Mouse (Mus musculus) hindbrain, embryonic 15.5 days (tissue): ENCODE measurements at regions not wholly inside any gene's neighbourhood (a gene's known extent, or its start where the extent isn't known, plus 50 kb on each side); places are given as distances from the start of the nearest gene placed in this dataset.

Experiments
- ATAC-seq: fragments of 200-750 bp; cut with Nextera tagmentation; 2 replicates; pipeline ENCODE4 v1.8.0; 2017; ENCODE audit warnings: low read depth, moderate number of reproducible peaks, moderate TSS enrichment; ENCODE audit not compliant: low FRiP score
- H3K27ac ChIP-seq: fragments of 300-500 bp; sonication (generic); replicated peaks from 2 replicates; pipeline ENCODE4 v1.5.1; 2015; ENCODE audit warnings: mild to moderate bottlenecking, inconsistent platforms
- H3K27me3 ChIP-seq: fragments of 300-500 bp; sonication (generic); 2 replicates; pipeline ENCODE4 v1.6.1; 2015; ENCODE audit warnings: control low read depth, inconsistent platforms
- H3K36me3 ChIP-seq: fragments of 300-500 bp; sonication (generic); 2 replicates; pipeline ENCODE4 v1.6.1; 2015; ENCODE audit warnings: control low read depth, inconsistent platforms
- H3K4me1 ChIP-seq: fragments of 300-500 bp; sonication (generic); replicated peaks from 2 replicates; pipeline ENCODE4 v1.6.1; 2015; ENCODE audit warnings: control low read depth, inconsistent platforms
- H3K4me2 ChIP-seq: fragments of 300-500 bp; sonication (generic); 2 replicates; pipeline ENCODE4 v1.6.1; 2015; ENCODE audit warnings: moderate library complexity, mild to moderate bottlenecking, inconsistent platforms
- H3K4me3 ChIP-seq: fragments of 300-500 bp; sonication (generic); 2 replicates; pipeline ENCODE4 v1.5.1; 2015; ENCODE audit warnings: mild to moderate bottlenecking, inconsistent platforms
- H3K9ac ChIP-seq: fragments of 300-500 bp; sonication (generic); 2 replicates; pipeline ENCODE4 v1.6.1; 2015; ENCODE audit warnings: inconsistent platforms
- H3K9me3 ChIP-seq: fragments of 300-500 bp; sonication (generic); 2 replicates; pipeline ENCODE4 v1.6.1; 2016; ENCODE audit warnings: control low read depth, inconsistent platforms
- WGBS: fragments of 180-500 bp; shearing (Covaris S2); methylation state at CpG from one replicate; pipeline ENCODE4 v1.1.7; 2015; 5-methylcytosine and 5-hydroxymethylcytosine counted together

- H3K4me2 ChIP-seq: no peak overlapping the region
- no peaks in the 10 kb centered on the region for H3K4me1 ChIP-seq
- no peak overlapping the region for H3K9ac ChIP-seq
- no peaks in the 10 kb centered on the region for H3K36me3 ChIP-seq
- no peaks in the 10 kb centered on the region for H3K9me3 ChIP-seq
- no peak for ATAC-seq
- H3K27ac ChIP-seq: no peak overlapping the region
- WGBS: 88% methylated on average over 5 of the region's 5 CpGs
- no peak overlapping the region for H3K4me3 ChIP-seq
- no peaks in the 10 kb centered on the region for H3K27me3 ChIP-seq
Observed at GRCm38 (mm10) chr2:147715791-147716190, 331.0 kb downstream of the Foxa2 start.

GRCm38 (mm10) chr2:147710593-147711265 lies 336.0 kb downstream of the Foxa2 start:
- Histone ChIP-seq H3K9ac (no peak overlapping the region), H3K4me3 (no peak overlapping the region), H3K9me3 (no peaks in the 10 kb centered on the region), H3K27ac (no peak overlapping the region), H3K36me3 (no peaks in the 10 kb centered on the region), H3K27me3 (peaks cover 3% of the 10 kb centered on the region; the same call in 1 of the 2 replicates), H3K4me2 (no peak overlapping the region), H3K4me1 (no peaks in the 10 kb centered on the region)
- WGBS: 51% methylated on average over 8 of the region's 8 CpGs
- 0 out of 2 replicates have a peak, but pooled peaks have one; percentile 51 for ATAC-seq

- no peaks in the 10 kb centered on the region for H3K4me1 ChIP-seq
- H3K4me2 ChIP-seq: no peak overlapping the region
- H3K9me3 ChIP-seq: no peaks in the 10 kb centered on the region
- no peak overlapping the region for H3K4me3 ChIP-seq
- H3K9ac ChIP-seq: no peak overlapping the region
- no peaks in the 10 kb centered on the region for H3K36me3 ChIP-seq
- ATAC-seq: no peak
- no peak overlapping the region for H3K27ac ChIP-seq
- H3K27me3 ChIP-seq: peaks cover 5% of the 10 kb centered on the region; the same call in 1 of the 2 replicates
Observed at GRCm38 (mm10) chr2:147709799-147710198, 337.0 kb downstream of the Foxa2 start.

- no peak overlapping the region for H3K4me3 ChIP-seq
- H3K4me1 ChIP-seq: no peaks in the 10 kb centered on the region
- H3K27me3 ChIP-seq: peaks cover 5% of the 10 kb centered on the region; the same call in 1 of the 2 replicates
- H3K27ac ChIP-seq: no peak overlapping the region
- no peak overlapping the region for H3K4me2 ChIP-seq
- H3K36me3 ChIP-seq: no peaks in the 10 kb centered on the region
- no peaks in the 10 kb centered on the region for H3K9me3 ChIP-seq
- WGBS: 91% methylated on average over 6 of the region's 6 CpGs
- no peak for ATAC-seq
- no peak overlapping the region for H3K9ac ChIP-seq
Observed at GRCm38 (mm10) chr2:147707156-147707555, 339.6 kb downstream of the Foxa2 start.

GRCm38 (mm10) chr2:147703981-147704380 lies 342.3 kb downstream of the Pax1 start:
- peaks cover 5% of the 10 kb centered on the region; the same call in 1 of the 2 replicates for H3K27me3 ChIP-seq
- no peak overlapping the region for H3K9ac ChIP-seq
- H3K27ac ChIP-seq: no peak overlapping the region
- 74% methylated on average over 10 of the region's 10 CpGs for WGBS
- H3K4me3 ChIP-seq: no peak overlapping the region
- no peaks in the 10 kb centered on the region for H3K36me3 ChIP-seq
- no peak for ATAC-seq
- no peaks in the 10 kb centered on the region for H3K9me3 ChIP-seq
- no peaks in the 10 kb centered on the region for H3K4me1 ChIP-seq
- no peak overlapping the region for H3K4me2 ChIP-seq

- Histone ChIP-seq H3K9me3 (no peaks in the 10 kb centered on the region), H3K27me3 (peaks cover 5% of the 10 kb centered on the region; the same call in 1 of the 2 replicates), H3K27ac (no peak overlapping the region), H3K4me2 (no peak overlapping the region), H3K4me3 (no peak overlapping the region), H3K4me1 (no peaks in the 10 kb centered on the region), H3K9ac (no peak overlapping the region), H3K36me3 (no peaks in the 10 kb centered on the region)
- ATAC-seq: no peak
- WGBS: 42% methylated on average over 6 of the region's 6 CpGs
Observed at GRCm38 (mm10) chr2:147702330-147703063, 340.8 kb downstream of the Pax1 start.

- 53% methylated on average over 6 of the region's 6 CpGs for WGBS
- H3K9ac ChIP-seq: no peak overlapping the region
- H3K4me1 ChIP-seq: no peaks in the 10 kb centered on the region
- no peak for ATAC-seq
- no peaks in the 10 kb centered on the region for H3K9me3 ChIP-seq
- no peaks in the 10 kb centered on the region for H3K27me3 ChIP-seq
- H3K36me3 ChIP-seq: no peaks in the 10 kb centered on the region
- no peak overlapping the region for H3K27ac ChIP-seq
- no peak overlapping the region for H3K4me3 ChIP-seq
- H3K4me2 ChIP-seq: no peak overlapping the region
Observed at GRCm38 (mm10) chr2:147699524-147700081, 337.9 kb downstream of the Pax1 start.

- no peak for ATAC-seq
- no peak overlapping the region for H3K27ac ChIP-seq
- H3K9ac ChIP-seq: no peak overlapping the region
- H3K4me3 ChIP-seq: no peak overlapping the region
- no peaks in the 10 kb centered on the region for H3K36me3 ChIP-seq
- 60% methylated on average over 10 of the region's 10 CpGs for WGBS
- H3K4me1 ChIP-seq: no peaks in the 10 kb centered on the region
- H3K4me2 ChIP-seq: no peak overlapping the region
- no peaks in the 10 kb centered on the region for H3K9me3 ChIP-seq
- 0 out of 2 replicates have a peak, but pooled peaks cover 3% of the 10 kb centered on the region for H3K27me3 ChIP-seq
Observed at GRCm38 (mm10) chr2:147691896-147692295, 330.2 kb downstream of the Pax1 start.

GRCm38 (mm10) chr2:147690506-147691208 lies 328.9 kb downstream of the Pax1 start:
- H3K9ac ChIP-seq: no peak overlapping the region
- H3K9me3 ChIP-seq: no peaks in the 10 kb centered on the region
- 54% methylated on average over 15 of the region's 15 CpGs for WGBS
- no peak overlapping the region for H3K4me2 ChIP-seq
- H3K4me1 ChIP-seq: no peaks in the 10 kb centered on the region
- no peak overlapping the region for H3K27ac ChIP-seq
- no peaks in the 10 kb centered on the region for H3K36me3 ChIP-seq
- no peak overlapping the region for H3K4me3 ChIP-seq
- H3K27me3 ChIP-seq: 0 out of 2 replicates have a peak, but pooled peaks cover 3% of the 10 kb centered on the region
- peak; percentile 63; the same call in 1 of the 2 replicates for ATAC-seq

GRCm38 (mm10) chr2:147688742-147689141 lies 327.0 kb downstream of the Pax1 start:
- H3K4me2 ChIP-seq: no peak overlapping the region
- no peak overlapping the region for H3K9ac ChIP-seq
- no peak overlapping the region for H3K27ac ChIP-seq
- no peak overlapping the region for H3K4me3 ChIP-seq
- H3K27me3 ChIP-seq: 0 out of 2 replicates have a peak, but pooled peaks cover 3% of the 10 kb centered on the region
- WGBS: 20% methylated on average over 6 of the region's 6 CpGs
- no peaks in the 10 kb centered on the region for H3K36me3 ChIP-seq
- no peaks in the 10 kb centered on the region for H3K9me3 ChIP-seq
- ATAC-seq: no peak
- H3K4me1 ChIP-seq: no peaks in the 10 kb centered on the region

- Histone ChIP-seq H3K4me2 (no peak overlapping the region), H3K9me3 (no peaks in the 10 kb centered on the region), H3K36me3 (no peaks in the 10 kb centered on the region), H3K4me1 (no peaks in the 10 kb centered on the region), H3K9ac (no peak overlapping the region), H3K4me3 (no peak overlapping the region), H3K27ac (no peak overlapping the region), H3K27me3 (no peaks in the 10 kb centered on the region)
- 38% methylated on average over 1 of the region's 1 CpGs for WGBS
- no peak for ATAC-seq
Observed at GRCm38 (mm10) chr2:147656667-147657066, 294.9 kb downstream of the Pax1 start.

GRCm38 (mm10) chr2:147650229-147650628 lies 288.5 kb downstream of the Pax1 start:
- H3K9ac ChIP-seq: no peak overlapping the region
- H3K27ac ChIP-seq: no peak overlapping the region
- no peaks in the 10 kb centered on the region for H3K27me3 ChIP-seq
- H3K9me3 ChIP-seq: no peaks in the 10 kb centered on the region
- no peaks in the 10 kb centered on the region for H3K36me3 ChIP-seq
- H3K4me3 ChIP-seq: no peak overlapping the region
- whole genome bisulfite sequencing: 34% methylated on average over 3 of the region's 3 CpGs
- no peak overlapping the region for H3K4me2 ChIP-seq
- no peaks in the 10 kb centered on the region for H3K4me1 ChIP-seq
- ATAC-seq: peak; percentile 68; the same call in 1 of the 2 replicates
